Mouse (Mus musculus) liver, embryonic 18 days (tissue): ENCODE results near the gene Eefsec. TPM values are rescaled to one million over a fixed set of nuclear protein-coding genes. Genes with fewer than 3 reads are reported as not detected.

Source experiments
- polyA plus RNA-seq: library from polyadenylated mRNA; depleted of rRNA; stranded (reverse); fragments of >200 nt; gene quantifications from 2 replicates; pipeline ENCODE4 v1.2.3, GENCODE M21; 2012; rRNA removed

Gene Eefsec
- polyA plus RNA-seq, result 7.3 and 7.9 TPM in 2 replicates

GRCm38 (mm10) chr6:88446063-88447002 lies at the start of gene Eefsec:
Eefsec (minus strand) TSS chr6:88446539.

GRCm38 (mm10) chr6:88465181-88465920 lies 19.0 kb upstream of the Eefsec start, which contains the start of gene Ruvbl1:
Ruvbl1 (plus strand) TSS chr6:88465409.

GRCm38 (mm10) chr6:88221968-88222367 lies 224.4 kb downstream of the Eefsec start, which contains the start of gene Dnajb8:
Dnajb8 (plus strand) TSS chr6:88222268.

Other genes with a start within 250 kb of the Eefsec start
- not detected in 2 replicates for gene Dnajb8, start 224.3 kb downstream of the Eefsec start, polyA plus RNA-seq
- 29.4 and 30.4 TPM in 2 replicates for gene Ruvbl1, start 18.9 kb upstream of the Eefsec start, polyA plus RNA-seq
- 124 and 133 TPM in 2 replicates for gene Sec61a1, start 72.4 kb upstream of the Eefsec start, polyA plus RNA-seq
- 0.59 and 0.62 TPM in 2 replicates for gene Kbtbd12, start 191.4 kb upstream of the Eefsec start, polyA plus RNA-seq